Mouse (Mus musculus): ENCODE data around the gene Bdnf. TPM values are rescaled to one million over a fixed set of nuclear protein-coding genes. Genes with fewer than 3 reads are reported as not detected.

Bdnf gene
- total RNA-seq, 1 experiment from 2014 or later, result not detected

DNA sequence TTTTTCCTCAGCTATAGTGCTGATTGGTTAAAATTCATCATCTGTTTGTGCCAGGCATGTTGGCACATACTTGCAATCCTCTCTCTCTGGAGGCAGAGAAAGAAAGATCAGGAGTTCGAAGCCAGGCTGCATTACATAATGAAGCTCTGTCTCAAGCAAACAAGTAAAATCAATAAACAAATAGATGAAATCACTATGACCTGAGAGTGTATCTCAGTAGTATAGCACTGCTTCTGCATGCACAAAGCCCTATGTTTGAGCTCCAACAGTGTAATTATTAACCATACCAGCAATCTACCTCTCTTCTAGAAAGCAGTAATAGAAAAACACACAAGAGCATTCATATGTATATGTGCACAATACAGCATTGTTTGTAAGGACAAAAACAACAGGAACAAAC lies 76.0 kb downstream of the Bdnf start:
- ATAC-seq (ENCODE audit: extremely low read depth, insufficient number of reproducible peaks, low FRiP score, poor library complexity, severe bottlenecking), result no peak

DNA sequence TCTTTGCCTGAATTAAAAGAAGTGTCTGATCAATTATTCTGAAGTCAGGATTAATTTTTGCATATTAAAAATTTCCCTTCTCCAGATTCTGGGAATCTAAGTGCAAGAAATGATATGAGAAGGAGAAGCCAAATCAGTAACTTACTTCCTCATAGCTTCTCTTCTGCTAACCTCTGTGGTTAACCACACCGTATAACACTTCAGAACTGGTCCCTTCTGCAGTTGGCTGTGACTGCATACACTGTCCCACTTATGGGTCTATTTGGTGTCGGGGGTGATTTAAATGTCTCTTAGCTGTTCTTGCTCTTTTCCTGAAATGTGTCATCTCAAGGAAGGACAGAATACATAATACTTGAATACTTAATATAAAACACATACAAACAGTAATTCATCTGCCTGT lies 81.8 kb downstream of the Bdnf start:
- ATAC-seq (ENCODE audit: extremely low read depth, insufficient number of reproducible peaks, low FRiP score, poor library complexity, severe bottlenecking), result no peak

DNA sequence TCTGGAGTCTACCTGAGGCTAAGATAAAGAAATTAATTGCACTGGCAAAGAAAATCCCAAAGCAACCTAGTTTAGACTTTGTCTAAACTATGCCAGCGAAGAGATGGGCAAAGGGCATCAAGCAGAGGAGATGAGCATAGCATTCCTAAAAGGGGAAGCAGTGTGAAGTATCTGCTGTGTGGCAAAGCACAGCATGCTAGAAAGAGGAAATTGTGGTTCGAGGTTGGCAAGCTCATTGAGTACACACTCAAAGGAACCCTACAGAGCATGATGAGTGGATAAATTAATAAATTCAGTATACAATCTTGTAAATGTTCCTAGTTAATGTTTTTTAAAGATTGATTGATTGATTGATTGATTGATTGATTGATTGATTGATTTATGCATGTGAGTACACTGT lies 92.3 kb downstream of the Bdnf start:
- no peak for ATAC-seq (ENCODE audit: extremely low read depth, insufficient number of reproducible peaks, low FRiP score, poor library complexity, severe bottlenecking)

DNA sequence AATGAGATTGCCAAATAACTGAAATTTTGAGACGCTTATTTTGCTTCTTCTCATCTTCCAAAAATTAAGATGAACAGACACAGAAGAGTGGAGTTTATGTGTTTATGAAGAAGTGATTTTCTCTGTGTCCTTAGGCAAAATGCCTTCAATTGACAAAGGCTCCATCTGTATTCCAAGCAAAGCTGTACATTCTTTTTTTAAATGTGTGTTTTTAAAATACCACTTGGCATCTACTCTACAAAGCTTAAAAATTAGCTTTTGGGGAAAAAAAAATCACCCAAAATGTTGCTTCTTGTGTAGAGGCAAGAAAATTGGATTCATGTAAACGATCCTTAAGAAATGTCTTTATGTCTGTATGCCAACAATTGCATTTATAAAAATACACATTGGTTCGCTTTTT lies 94.3 kb downstream of the Bdnf start:
- no peak for ATAC-seq (ENCODE audit: extremely low read depth, insufficient number of reproducible peaks, low FRiP score, poor library complexity, severe bottlenecking)

DNA sequence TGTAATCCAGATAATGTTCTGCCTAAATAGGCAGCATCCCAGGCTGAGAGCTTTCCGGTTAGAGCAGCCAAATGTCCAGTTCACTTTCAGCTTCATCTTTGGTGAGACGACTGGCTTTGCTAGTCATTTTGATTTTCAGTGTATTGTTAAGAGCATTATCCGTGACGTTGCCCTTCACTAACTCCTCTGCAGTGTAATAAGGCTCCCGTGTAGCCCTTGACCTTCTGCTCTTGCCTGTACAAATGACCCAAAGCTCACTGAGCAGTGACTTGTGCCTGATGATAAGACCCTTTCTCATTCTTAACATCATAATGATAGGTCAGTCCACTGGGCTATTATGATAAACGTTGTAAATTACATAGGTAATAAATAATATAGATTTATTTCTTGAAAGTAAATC lies 101.9 kb downstream of the Bdnf start:
- no peak for ATAC-seq (ENCODE audit: extremely low read depth, insufficient number of reproducible peaks, low FRiP score, poor library complexity, severe bottlenecking)

Other genes with a start within 250 kb of the Bdnf start
- gene Lin7c, start 216.2 kb downstream of the Bdnf start, total RNA-seq (2017), result 82.5 and 96.6 TPM in 2 replicates
- 0.49 and 8.4 TPM in 2 replicates for gene Lgr4, start 242.9 kb downstream of the Bdnf start, total RNA-seq (2017)